Mouse (Mus musculus): ENCODE results near the gene Acvr1.

GRCm38 (mm10) chr2:58432211-58432610 lies 134.7 kb downstream of the Acvr1 start:
- no peak for TF ChIP-seq CTCF (IDR thresholded peaks at IDR 0.05; ENCODE audit: borderline replicate concordance, control insufficient read depth, extremely low read depth, insufficient read depth, low read length, poor library complexity)
- TF ChIP-seq POLR2A (IDR thresholded peaks at IDR 0.05; ENCODE audit: control insufficient read depth, extremely low read depth, insufficient read depth, low read length, poor library complexity), result no peak
